Mouse (Mus musculus): Measurements from ENCODE around the gene Pcsk6. TPM values are rescaled to one million over a fixed set of nuclear protein-coding genes. Genes with fewer than 3 reads are reported as not detected.

The Pcsk6 gene
- polyA plus RNA-seq, 1 experiment from 2014 or later: 0.85 TPM

DNA sequence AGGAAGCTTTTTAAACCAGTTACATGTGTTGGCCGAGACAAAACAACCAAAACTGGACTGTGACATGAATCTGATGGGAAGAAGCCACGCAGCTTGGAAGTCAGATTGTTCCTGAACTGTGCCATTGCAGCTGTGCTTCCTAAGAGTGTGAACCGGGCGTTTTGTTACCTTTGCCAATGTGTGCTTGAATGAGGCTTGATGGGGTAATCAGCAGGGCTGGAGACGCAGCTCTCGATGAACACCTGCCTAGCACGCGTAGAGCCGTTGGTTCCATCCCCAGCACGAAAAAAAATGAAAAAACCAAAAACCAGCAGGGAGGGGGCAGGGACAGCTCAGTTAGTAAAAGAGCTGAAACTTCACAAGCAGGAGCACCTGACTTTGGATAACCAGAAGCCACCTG lies 109.8 kb downstream of the Pcsk6 start:
- Histone ChIP-seq H3K9me3 (ENCODE audit: control insufficient read depth, low read length) (no peaks in the 10 kb centered on the region), H3K9ac (ENCODE audit: low read length) (no peak overlapping the region), H3K4me1 (ENCODE audit: control insufficient read depth, insufficient read depth, low read length) (no peaks in the 10 kb centered on the region), H3K36me3 (ENCODE audit: control insufficient read depth, insufficient read depth, low read length) (no peaks in the 10 kb centered on the region), H3K27ac (ENCODE audit: low read depth, low read length) (no peak overlapping the region), H3K4me3 (ENCODE audit: low read depth, low read length) (no peak overlapping the region), H3K4me2 (no peak overlapping the region), H3K27me3 (ENCODE audit: control insufficient read depth, insufficient read depth, low read length) (no peaks in the 10 kb centered on the region)
- 87% methylated on average over 10 of the region's 10 CpGs for WGBS
- ATAC-seq (ENCODE audit: low FRiP score) (no peak), DNase-seq (ENCODE audit: low spot score, missing footprints) (no peak)

DNA sequence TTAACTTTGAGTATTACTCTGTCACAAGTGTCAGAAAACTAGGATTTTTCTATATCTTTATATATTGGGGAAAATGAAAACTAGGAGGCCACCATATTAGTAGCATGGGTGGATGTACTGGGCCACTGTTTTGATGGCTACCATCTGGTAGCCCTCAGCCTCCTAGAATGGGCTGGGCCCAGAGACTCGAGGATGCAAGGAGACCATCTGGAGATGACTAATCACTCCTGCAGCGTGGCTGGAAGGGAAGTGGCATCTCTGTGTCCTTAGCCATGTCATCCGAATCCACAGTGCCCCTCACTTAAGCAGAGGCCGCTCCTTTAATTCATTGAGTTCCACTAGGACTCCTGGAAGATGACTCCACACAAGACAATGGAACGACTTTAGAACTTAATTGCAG lies 115.8 kb downstream of the Pcsk6 start:
- WGBS: 79% methylated on average over 5 of the region's 5 CpGs
- Histone ChIP-seq H3K27me3 (ENCODE audit: control insufficient read depth, insufficient read depth, low read length) (no peaks in the 10 kb centered on the region), H3K27ac (ENCODE audit: low read depth, low read length) (no peak overlapping the region), H3K4me1 (ENCODE audit: control insufficient read depth, insufficient read depth, low read length) (no peaks in the 10 kb centered on the region), H3K4me3 (ENCODE audit: low read depth, low read length) (no peak overlapping the region), H3K9me3 (ENCODE audit: control insufficient read depth, low read length) (no peaks in the 10 kb centered on the region), H3K9ac (ENCODE audit: low read length) (no peak overlapping the region), H3K36me3 (ENCODE audit: control insufficient read depth, insufficient read depth, low read length) (no peaks in the 10 kb centered on the region), H3K4me2 (no peak overlapping the region)
- no peak for ATAC-seq (ENCODE audit: low FRiP score)
- DNase-seq (ENCODE audit: low spot score, missing footprints): no peak

DNA sequence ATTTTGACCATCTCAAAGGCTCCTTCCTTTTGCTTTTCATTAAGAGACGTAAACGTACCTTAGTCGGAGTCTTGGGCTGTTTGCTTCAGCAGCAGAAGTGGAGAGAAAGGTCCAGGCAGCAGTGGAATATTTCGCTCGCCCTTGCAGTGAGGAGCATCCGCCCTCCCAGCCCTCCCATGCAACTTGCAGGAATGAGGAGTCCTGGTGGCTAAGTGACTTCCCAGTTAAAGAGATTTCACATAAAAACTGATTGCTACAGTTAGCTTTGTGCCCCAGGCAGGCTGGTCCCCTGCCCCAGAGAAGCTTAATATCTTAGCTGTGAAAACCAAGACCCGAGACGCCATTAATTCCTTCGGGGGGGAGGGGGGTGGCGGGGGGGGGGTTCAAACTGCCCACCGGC lies 116.4 kb downstream of the Pcsk6 start:
- WGBS: 84% methylated on average over 11 of the region's 11 CpGs
- ATAC-seq (ENCODE audit: low FRiP score) (no peak), DNase-seq (ENCODE audit: low spot score, missing footprints) (no peak)
- Histone ChIP-seq H3K9ac (ENCODE audit: low read length) (no peak overlapping the region), H3K9me3 (ENCODE audit: control insufficient read depth, low read length) (no peaks in the 10 kb centered on the region), H3K27me3 (ENCODE audit: control insufficient read depth, insufficient read depth, low read length) (no peaks in the 10 kb centered on the region), H3K4me2 (no peak overlapping the region), H3K4me3 (ENCODE audit: low read depth, low read length) (no peak overlapping the region), H3K27ac (ENCODE audit: low read depth, low read length) (no peak overlapping the region), H3K36me3 (ENCODE audit: control insufficient read depth, insufficient read depth, low read length) (no peaks in the 10 kb centered on the region), H3K4me1 (ENCODE audit: control insufficient read depth, insufficient read depth, low read length) (no peaks in the 10 kb centered on the region)

DNA sequence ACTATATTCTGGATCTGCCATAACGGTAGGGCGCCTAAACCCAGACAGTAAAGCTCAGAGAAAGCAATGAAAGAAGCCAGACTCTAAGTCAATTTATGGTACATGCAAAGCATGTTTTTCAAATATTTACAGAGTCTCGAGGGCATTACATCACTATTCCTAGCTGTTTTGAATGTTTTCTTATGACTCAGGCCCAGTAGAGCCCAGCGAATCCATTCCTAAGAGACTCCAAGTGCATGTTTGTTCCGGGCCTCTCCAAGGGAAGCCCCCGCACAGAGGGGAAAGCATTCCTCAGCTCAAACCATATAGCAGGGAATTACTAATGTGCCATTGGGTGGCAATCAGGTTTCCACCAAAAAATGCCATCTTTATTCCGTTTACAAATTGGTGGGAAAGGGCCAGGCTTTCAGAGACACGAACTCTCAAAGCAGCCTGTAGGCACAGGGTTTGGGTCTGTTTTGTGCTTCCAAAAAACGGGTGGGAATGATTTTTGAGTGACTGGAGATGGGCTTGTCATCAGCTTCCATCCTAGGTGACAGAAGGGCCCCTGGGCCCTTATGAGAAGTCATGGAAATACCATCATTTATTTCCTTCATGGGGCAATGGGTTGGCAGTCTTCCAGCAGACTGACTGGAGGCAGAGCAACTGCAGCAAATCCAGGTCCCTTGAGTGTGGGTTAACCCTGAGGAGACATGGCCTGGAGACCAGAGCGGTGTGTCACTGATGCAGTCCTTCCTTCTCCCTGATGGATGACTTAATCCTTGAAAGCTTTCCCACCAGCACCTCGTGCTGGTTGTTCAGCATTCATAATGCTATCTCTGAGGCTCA lies 117.7 kb downstream of the Pcsk6 start:
- Histone ChIP-seq H3K9ac (ENCODE audit: low read length) (no peak overlapping the region), H3K27me3 (ENCODE audit: control insufficient read depth, insufficient read depth, low read length) (no peaks in the 10 kb centered on the region), H3K9me3 (ENCODE audit: control insufficient read depth, low read length) (no peaks in the 10 kb centered on the region), H3K27ac (ENCODE audit: low read depth, low read length) (no peak overlapping the region), H3K4me2 (no peak overlapping the region), H3K4me1 (ENCODE audit: control insufficient read depth, insufficient read depth, low read length) (no peaks in the 10 kb centered on the region), H3K4me3 (ENCODE audit: low read depth, low read length) (no peak overlapping the region), H3K36me3 (ENCODE audit: control insufficient read depth, insufficient read depth, low read length) (no peaks in the 10 kb centered on the region)
- DNase-seq (ENCODE audit: low spot score, missing footprints) (peak; percentile 53), ATAC-seq (ENCODE audit: low FRiP score) (no peak)
- 85% methylated on average over 11 of the region's 11 CpGs for WGBS

DNA sequence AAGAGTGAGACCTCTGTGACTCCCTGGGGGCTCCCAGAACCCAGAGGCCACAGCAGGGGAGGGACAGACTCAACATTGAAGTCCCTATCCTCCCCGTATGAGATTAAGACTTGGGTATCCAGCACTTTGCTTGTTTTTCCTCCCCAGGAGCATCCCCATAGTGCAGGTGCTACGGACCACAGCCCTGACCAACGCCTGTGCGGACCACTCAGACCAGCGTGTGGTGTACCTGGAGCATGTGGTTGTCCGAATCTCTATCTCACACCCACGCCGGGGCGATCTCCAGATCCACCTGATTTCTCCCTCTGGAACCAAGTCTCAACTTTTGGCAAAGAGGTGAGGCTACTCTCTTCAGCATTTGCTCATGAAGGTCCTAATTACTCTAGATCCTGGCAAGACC lies 118.5 kb downstream of the Pcsk6 start:
- no peaks in the 10 kb centered on the region for H3K4me1 ChIP-seq (ENCODE audit: control insufficient read depth, insufficient read depth, low read length)
- WGBS: 85% methylated on average over 9 of the region's 9 CpGs
- no peaks in the 10 kb centered on the region for H3K9me3 ChIP-seq (ENCODE audit: control insufficient read depth, low read length)
- H3K4me2 ChIP-seq: no peak overlapping the region
- H3K27ac ChIP-seq (ENCODE audit: low read depth, low read length): no peak overlapping the region
- no peak overlapping the region for H3K9ac ChIP-seq (ENCODE audit: low read length)
- DNase-seq (ENCODE audit: low spot score, missing footprints): peak; percentile 61
- no peak overlapping the region for H3K4me3 ChIP-seq (ENCODE audit: low read depth, low read length)
- H3K27me3 ChIP-seq (ENCODE audit: control insufficient read depth, insufficient read depth, low read length): no peaks in the 10 kb centered on the region
- no peaks in the 10 kb centered on the region for H3K36me3 ChIP-seq (ENCODE audit: control insufficient read depth, insufficient read depth, low read length)
- ATAC-seq (ENCODE audit: low FRiP score): no peak

DNA sequence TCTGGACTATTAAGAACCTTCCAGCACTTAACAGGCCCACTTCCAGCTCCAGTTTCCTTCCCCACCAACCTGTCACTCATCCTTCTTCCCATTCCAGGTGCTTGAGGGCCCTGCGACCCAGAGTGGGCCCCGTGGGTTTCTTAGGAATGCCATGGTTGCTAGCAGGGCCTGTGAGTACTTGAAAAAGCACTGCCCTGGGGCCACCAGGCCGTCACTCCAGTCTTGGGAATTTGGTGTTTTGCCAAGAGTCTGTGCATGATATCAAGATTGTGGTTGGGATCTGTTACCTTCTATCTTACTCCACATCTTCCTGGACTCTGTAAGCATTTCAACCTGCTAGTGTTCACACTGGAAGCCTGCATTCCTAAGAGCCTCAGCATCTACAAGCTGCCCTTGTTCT lies 120.5 kb downstream of the Pcsk6 start:
- H3K4me1 ChIP-seq (ENCODE audit: control insufficient read depth, insufficient read depth, low read length): no peaks in the 10 kb centered on the region
- H3K27ac ChIP-seq (ENCODE audit: low read depth, low read length): no peak overlapping the region

DNA sequence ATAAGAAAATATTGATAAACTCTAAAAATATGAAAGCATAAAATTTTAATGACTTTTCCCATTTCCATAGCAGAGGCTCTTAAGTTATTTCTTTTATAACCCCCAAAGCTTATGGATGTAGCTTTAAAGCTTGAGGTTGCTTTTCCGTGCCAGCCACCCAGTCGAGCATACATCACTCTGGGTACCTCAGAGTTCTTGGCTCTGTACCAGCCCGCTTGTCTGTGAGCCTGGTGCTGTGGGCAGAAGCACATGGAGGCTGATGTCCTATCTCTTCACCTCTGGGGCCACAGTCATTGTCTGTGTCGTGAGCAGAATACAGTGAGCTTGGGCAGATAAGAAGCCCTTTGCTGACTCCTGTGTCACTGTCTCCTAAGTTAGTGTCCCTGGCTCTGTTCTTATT lies 126.7 kb downstream of the Pcsk6 start:
- DNase-seq (ENCODE audit: low spot score, missing footprints): no peak
- Histone ChIP-seq H3K4me2 (no peak overlapping the region), H3K27me3 (ENCODE audit: control insufficient read depth, insufficient read depth, low read length) (no peaks in the 10 kb centered on the region), H3K4me3 (ENCODE audit: low read depth, low read length) (no peak overlapping the region), H3K9ac (ENCODE audit: low read length) (no peak overlapping the region), H3K4me1 (ENCODE audit: control insufficient read depth, insufficient read depth, low read length) (no peaks in the 10 kb centered on the region), H3K27ac (ENCODE audit: low read depth, low read length) (no peak overlapping the region), H3K9me3 (ENCODE audit: control insufficient read depth, low read length) (no peaks in the 10 kb centered on the region), H3K36me3 (ENCODE audit: control insufficient read depth, insufficient read depth, low read length) (no peaks in the 10 kb centered on the region)
- WGBS: 90% methylated on average over 4 of the region's 4 CpGs
- no peak for ATAC-seq (ENCODE audit: low FRiP score)

More for the DNA sequence above, 120.5 kb downstream of the Pcsk6 start:
- Histone ChIP-seq H3K4me2 (no peak overlapping the region), H3K9me3 (ENCODE audit: control insufficient read depth, low read length) (no peaks in the 10 kb centered on the region), H3K36me3 (ENCODE audit: control insufficient read depth, insufficient read depth, low read length) (no peaks in the 10 kb centered on the region), H3K9ac (ENCODE audit: low read length) (no peak overlapping the region), H3K27me3 (ENCODE audit: control insufficient read depth, insufficient read depth, low read length) (no peaks in the 10 kb centered on the region), H3K4me3 (ENCODE audit: low read depth, low read length) (no peak overlapping the region)
- peak; percentile 31 for DNase-seq (ENCODE audit: low spot score, missing footprints)
- 82% methylated on average over 3 of the region's 3 CpGs for WGBS
- ATAC-seq (ENCODE audit: low FRiP score): no peak

DNA sequence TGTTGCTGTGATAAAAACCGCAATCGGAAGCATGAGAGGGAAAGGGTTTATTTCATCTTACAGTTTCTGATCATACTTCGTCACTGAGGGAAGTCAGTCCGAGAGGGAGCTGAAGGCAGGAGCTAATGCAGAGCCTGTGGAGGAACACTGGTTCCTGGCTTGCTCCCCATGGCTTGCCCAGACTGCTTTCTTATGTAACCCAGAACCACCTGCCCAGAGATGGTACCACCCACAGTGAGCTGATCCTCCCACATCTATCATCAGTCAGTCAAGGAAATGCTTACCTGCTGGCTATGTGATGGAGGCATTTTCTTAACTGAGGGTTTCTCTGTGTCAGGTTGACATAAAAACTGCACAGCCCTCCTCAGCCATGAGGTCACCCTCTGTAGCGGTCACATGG lies 127.2 kb downstream of the Pcsk6 start:
- Histone ChIP-seq H3K9me3 (ENCODE audit: control insufficient read depth, low read length) (no peaks in the 10 kb centered on the region), H3K27me3 (ENCODE audit: control insufficient read depth, insufficient read depth, low read length) (no peaks in the 10 kb centered on the region), H3K27ac (ENCODE audit: low read depth, low read length) (no peak overlapping the region), H3K4me2 (no peak overlapping the region), H3K36me3 (ENCODE audit: control insufficient read depth, insufficient read depth, low read length) (no peaks in the 10 kb centered on the region), H3K4me1 (ENCODE audit: control insufficient read depth, insufficient read depth, low read length) (no peaks in the 10 kb centered on the region), H3K9ac (ENCODE audit: low read length) (no peak overlapping the region), H3K4me3 (ENCODE audit: low read depth, low read length) (no peak overlapping the region)
- whole genome bisulfite sequencing: 91% methylated on average over 5 of the region's 5 CpGs
- DNase-seq (ENCODE audit: low spot score, missing footprints): no peak
- no peak for ATAC-seq (ENCODE audit: low FRiP score)

DNA sequence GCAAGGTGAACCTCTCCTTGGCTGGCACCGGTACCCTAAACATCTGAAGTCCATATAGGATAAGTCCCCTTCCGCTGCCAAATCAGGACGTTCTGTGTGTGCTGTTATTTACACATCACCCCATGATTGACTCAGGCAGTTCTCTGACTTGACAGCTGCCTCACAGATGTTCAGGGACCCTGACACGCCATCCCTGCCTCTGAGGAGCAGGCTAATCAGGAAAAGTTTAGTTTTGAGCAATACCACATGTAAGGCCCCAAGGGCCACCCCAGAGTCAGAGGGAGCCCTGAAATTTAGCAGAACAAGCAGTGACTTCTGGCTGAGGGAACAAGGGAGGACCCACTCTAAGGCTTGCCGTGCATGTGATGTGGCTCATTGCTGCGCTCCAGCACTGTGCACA lies 130.8 kb downstream of the Pcsk6 start:
- 85% methylated on average over 6 of the region's 6 CpGs for WGBS
- Histone ChIP-seq H3K36me3 (ENCODE audit: control insufficient read depth, insufficient read depth, low read length) (no peaks in the 10 kb centered on the region), H3K9me3 (ENCODE audit: control insufficient read depth, low read length) (no peaks in the 10 kb centered on the region), H3K4me3 (ENCODE audit: low read depth, low read length) (no peak overlapping the region), H3K4me1 (ENCODE audit: control insufficient read depth, insufficient read depth, low read length) (no peaks in the 10 kb centered on the region), H3K27me3 (ENCODE audit: control insufficient read depth, insufficient read depth, low read length) (no peaks in the 10 kb centered on the region), H3K27ac (ENCODE audit: low read depth, low read length) (no peak overlapping the region), H3K9ac (ENCODE audit: low read length) (no peak overlapping the region), H3K4me2 (no peak overlapping the region)
- DNase-seq (ENCODE audit: low spot score, missing footprints): no peak
- no peak for ATAC-seq (ENCODE audit: low FRiP score)

Data from midbrain, embryonic 11.5 days (tissue).